Mouse (Mus musculus): ENCODE measurements around the gene Macrod1. TPM values are rescaled to one million over a fixed set of nuclear protein-coding genes. Genes with fewer than 3 reads are reported as not detected.

Macrod1 gene
- polyA plus RNA-seq, 1 experiment from 2014 or later = 12.3 TPM

GRCm38 (mm10) chr19:7209907-7210646, 153.5 kb downstream of the Macrod1 start:
- no peak for ATAC-seq (ENCODE audit: insufficient number of reproducible peaks, insufficient read depth, low FRiP score, low TSS enrichment, low read depth)
- peaks cover 11% of the 10 kb centered on the region for H3K4me1 ChIP-seq (replicated peaks)
- no peak overlapping the region for H3K4me3 ChIP-seq (replicated peaks)
- peaks cover 35% of the 10 kb centered on the region for H3K36me3 ChIP-seq
- no peak overlapping the region for H3K9ac ChIP-seq (replicated peaks)
- H3K4me2 ChIP-seq = no peak overlapping the region
- no peaks in the 10 kb centered on the region for H3K27me3 ChIP-seq
- 89% methylated on average over 7 of the region's 7 CpGs for WGBS
- H3K27ac ChIP-seq = no peak overlapping the region
- H3K9me3 ChIP-seq = no peaks in the 10 kb centered on the region

GRCm38 (mm10) chr19:7212216-7212615, 155.6 kb downstream of the Macrod1 start:
- Histone ChIP-seq H3K4me1 (replicated peaks) (peaks cover 17% of the 10 kb centered on the region), H3K36me3 (peaks cover 47% of the 10 kb centered on the region), H3K9ac (replicated peaks) (no peak overlapping the region), H3K9me3 (no peaks in the 10 kb centered on the region), H3K4me3 (replicated peaks) (no peak overlapping the region), H3K4me2 (no peak overlapping the region), H3K27me3 (no peaks in the 10 kb centered on the region), H3K27ac (no peak overlapping the region)
- ATAC-seq (ENCODE audit: insufficient number of reproducible peaks, insufficient read depth, low FRiP score, low TSS enrichment, low read depth) = no peak
- WGBS = 89% methylated on average over 1 of the region's 1 CpGs

- ATAC-seq (ENCODE audit: insufficient number of reproducible peaks, insufficient read depth, low FRiP score, low TSS enrichment, low read depth) = no peak
- Histone ChIP-seq H3K27me3 (no peaks in the 10 kb centered on the region), H3K27ac (no peak overlapping the region), H3K4me3 (replicated peaks) (no peak overlapping the region), H3K9ac (replicated peaks) (no peak overlapping the region), H3K4me1 (replicated peaks) (peaks cover 17% of the 10 kb centered on the region), H3K4me2 (no peak overlapping the region), H3K9me3 (no peaks in the 10 kb centered on the region), H3K36me3 (peaks cover 47% of the 10 kb centered on the region)
- 94% methylated on average over 3 of the region's 3 CpGs for WGBS
Observed at GRCm38 (mm10) chr19:7213010-7213409, 156.4 kb downstream of the Macrod1 start.

GRCm38 (mm10) chr19:7214484-7214883, 157.9 kb downstream of the Macrod1 start:
- Histone ChIP-seq H3K9ac (replicated peaks) (no peak overlapping the region), H3K4me2 (no peak overlapping the region), H3K27ac (no peak overlapping the region), H3K9me3 (no peaks in the 10 kb centered on the region), H3K36me3 (peaks cover 47% of the 10 kb centered on the region), H3K4me1 (replicated peaks) (peaks cover 17% of the 10 kb centered on the region), H3K4me3 (replicated peaks) (no peak overlapping the region), H3K27me3 (no peaks in the 10 kb centered on the region)
- ATAC-seq (ENCODE audit: insufficient number of reproducible peaks, insufficient read depth, low FRiP score, low TSS enrichment, low read depth) = no peak
- WGBS = 92% methylated on average over 5 of the region's 5 CpGs

GRCm38 (mm10) chr19:7217162-7217925, 160.7 kb downstream of the Macrod1 start, which contains the start of gene Cox8a:
Gene Cox8a (minus strand): TSS chr19:7217616.
- under 1% methylated on average over 50 of the region's 50 CpGs for WGBS
- Histone ChIP-seq H3K9me3 (no peaks in the 10 kb centered on the region), H3K4me1 (replicated peaks) (peaks cover 17% of the 10 kb centered on the region), H3K27me3 (no peaks in the 10 kb centered on the region), H3K4me2 (peak within 1 kb of the TSS; percentile 94), H3K36me3 (peaks cover 35% of the 10 kb centered on the region), H3K4me3 (replicated peaks) (peak within 1 kb of the TSS; percentile 89), H3K27ac (peak within 1 kb of the TSS; percentile 85), H3K9ac (replicated peaks) (peak within 1 kb of the TSS; percentile 81)
- ATAC-seq (ENCODE audit: insufficient number of reproducible peaks, insufficient read depth, low FRiP score, low TSS enrichment, low read depth) = peak; percentile 97

GRCm38 (mm10) chr19:7217926-7218267, 161.3 kb downstream of the Macrod1 start:
- Histone ChIP-seq H3K36me3 (peaks cover 34% of the 10 kb centered on the region), H3K4me2 (peak overlapping the region; percentile 94), H3K4me3 (replicated peaks) (peak overlapping the region; percentile 89), H3K27ac (no peak overlapping the region), H3K9ac (replicated peaks) (no peak overlapping the region; the same call in 1 of the 2 replicates), H3K9me3 (no peaks in the 10 kb centered on the region), H3K27me3 (no peaks in the 10 kb centered on the region), H3K4me1 (replicated peaks) (peaks cover 17% of the 10 kb centered on the region)
- 12% methylated on average over 6 of the region's 6 CpGs for WGBS
- ATAC-seq (ENCODE audit: insufficient number of reproducible peaks, insufficient read depth, low FRiP score, low TSS enrichment, low read depth) = peak; percentile 8; the same call in 1 of the 2 replicates

- H3K4me1 ChIP-seq (replicated peaks) = peaks cover 17% of the 10 kb centered on the region
- no peak for ATAC-seq (ENCODE audit: insufficient number of reproducible peaks, insufficient read depth, low FRiP score, low TSS enrichment, low read depth)
- no peak overlapping the region for H3K9ac ChIP-seq (replicated peaks)
- no peaks in the 10 kb centered on the region for H3K9me3 ChIP-seq
- H3K36me3 ChIP-seq = peaks cover 25% of the 10 kb centered on the region
- no peaks in the 10 kb centered on the region for H3K27me3 ChIP-seq
- no peak overlapping the region for H3K4me3 ChIP-seq (replicated peaks)
- 95% methylated on average over 5 of the region's 5 CpGs for WGBS
- H3K4me2 ChIP-seq = 0 out of 2 replicates have a peak overlapping the region, but pooled peaks have one; percentile 94
- no peak overlapping the region for H3K27ac ChIP-seq
Observed at GRCm38 (mm10) chr19:7218753-7219152, 162.1 kb downstream of the Macrod1 start.

- 84% methylated on average over 6 of the region's 6 CpGs for WGBS
- H3K4me3 ChIP-seq (replicated peaks) = no peak overlapping the region
- H3K9me3 ChIP-seq = no peaks in the 10 kb centered on the region
- H3K4me1 ChIP-seq (replicated peaks) = no peaks in the 10 kb centered on the region; the same call in 1 of the 2 replicates
- no peak overlapping the region for H3K9ac ChIP-seq (replicated peaks)
- no peak overlapping the region for H3K27ac ChIP-seq
- no peaks in the 10 kb centered on the region for H3K27me3 ChIP-seq
- no peak overlapping the region for H3K4me2 ChIP-seq
- ATAC-seq (ENCODE audit: insufficient number of reproducible peaks, insufficient read depth, low FRiP score, low TSS enrichment, low read depth) = no peak
- peaks cover 21% of the 10 kb centered on the region for H3K36me3 ChIP-seq
Observed at GRCm38 (mm10) chr19:7222196-7222595, 165.6 kb downstream of the Macrod1 start.

GRCm38 (mm10) chr19:7223488-7223887, 166.9 kb downstream of the Macrod1 start:
- Histone ChIP-seq H3K4me1 (replicated peaks) (no peaks in the 10 kb centered on the region), H3K4me2 (no peak overlapping the region)

GRCm38 (mm10) chr19:7224253-7224652, 167.6 kb downstream of the Macrod1 start:
- ATAC-seq (ENCODE audit: insufficient number of reproducible peaks, insufficient read depth, low FRiP score, low TSS enrichment, low read depth) = no peak
- Histone ChIP-seq H3K9ac (replicated peaks) (no peak overlapping the region), H3K4me2 (no peak overlapping the region), H3K9me3 (no peaks in the 10 kb centered on the region), H3K4me1 (replicated peaks) (no peaks in the 10 kb centered on the region), H3K27me3 (no peaks in the 10 kb centered on the region), H3K4me3 (replicated peaks) (no peak overlapping the region), H3K36me3 (peaks cover 41% of the 10 kb centered on the region), H3K27ac (no peak overlapping the region)
- WGBS = 85% methylated on average over 3 of the region's 3 CpGs

More at GRCm38 (mm10) chr19:7223488-7223887, 166.9 kb downstream of the Macrod1 start:
- no peaks in the 10 kb centered on the region for H3K9me3 ChIP-seq
- ATAC-seq (ENCODE audit: insufficient number of reproducible peaks, insufficient read depth, low FRiP score, low TSS enrichment, low read depth) = no peak
- H3K36me3 ChIP-seq = peaks cover 34% of the 10 kb centered on the region
- H3K27me3 ChIP-seq = no peaks in the 10 kb centered on the region
- H3K9ac ChIP-seq (replicated peaks) = no peak overlapping the region
- no peak overlapping the region for H3K27ac ChIP-seq
- no peak overlapping the region for H3K4me3 ChIP-seq (replicated peaks)

GRCm38 (mm10) chr19:7225096-7225690, 168.6 kb downstream of the Macrod1 start:
- no peaks in the 10 kb centered on the region for H3K27me3 ChIP-seq
- H3K9me3 ChIP-seq = no peaks in the 10 kb centered on the region
- H3K36me3 ChIP-seq = peaks cover 51% of the 10 kb centered on the region
- H3K9ac ChIP-seq (replicated peaks) = no peak overlapping the region
- no peak overlapping the region for H3K4me2 ChIP-seq
- WGBS = 91% methylated on average over 9 of the region's 9 CpGs
- no peaks in the 10 kb centered on the region for H3K4me1 ChIP-seq (replicated peaks)
- no peak for ATAC-seq (ENCODE audit: insufficient number of reproducible peaks, insufficient read depth, low FRiP score, low TSS enrichment, low read depth)
- no peak overlapping the region for H3K4me3 ChIP-seq (replicated peaks)
- H3K27ac ChIP-seq = no peak overlapping the region

All from limb, embryonic 12.5 days (tissue).